Mouse (Mus musculus): ENCODE results near the gene Zfp536. TPM values are rescaled to one million over a fixed set of nuclear protein-coding genes. Genes with fewer than 3 reads are reported as not detected.

Gene Zfp536
- polyA plus RNA-seq, 1 experiment from 2014 or later = 8.2 TPM

- no peak overlapping the region for H3K4me2 ChIP-seq
- H3K9ac ChIP-seq = no peak overlapping the region
- H3K36me3 ChIP-seq = no peaks in the 10 kb centered on the region
- no peaks in the 10 kb centered on the region for H3K9me3 ChIP-seq
- ATAC-seq (ENCODE audit: insufficient number of reproducible peaks, low FRiP score, low TSS enrichment, low read depth) = no peak
- no peak overlapping the region for H3K4me3 ChIP-seq
- no peaks in the 10 kb centered on the region for H3K27me3 ChIP-seq
- no peaks in the 10 kb centered on the region for H3K4me1 ChIP-seq
- no peak overlapping the region for H3K27ac ChIP-seq
Observed at GRCm38 (mm10) chr7:37426061-37426460, 347.4 kb downstream of the Zfp536 start.

- H3K4me2 ChIP-seq = no peak overlapping the region
- no peak overlapping the region for H3K4me3 ChIP-seq
- no peaks in the 10 kb centered on the region for H3K36me3 ChIP-seq
- no peak for ATAC-seq (ENCODE audit: insufficient number of reproducible peaks, low FRiP score, low TSS enrichment, low read depth)
- no peak overlapping the region for H3K27ac ChIP-seq
- H3K27me3 ChIP-seq = no peaks in the 10 kb centered on the region
- 46% methylated on average over 2 of the region's 2 CpGs for WGBS
- H3K9me3 ChIP-seq = no peaks in the 10 kb centered on the region
- H3K4me1 ChIP-seq = no peaks in the 10 kb centered on the region
- H3K9ac ChIP-seq = no peak overlapping the region
Observed at GRCm38 (mm10) chr7:37422966-37423365, 350.5 kb downstream of the Zfp536 start.

Other genes with a start within 250 kb of the Zfp536 start
- 35.7 and 36.8 TPM in 2 replicates for gene Uri1, start 249.9 kb upstream of the Zfp536 start, polyA plus RNA-seq (2015; fragmentation: Nextera tagmentation; extraction: Ambion mirVana)

All from limb, embryonic 15.5 days (tissue).